Mouse (Mus musculus) myocyte (in vitro differentiated cells): Measurements from ENCODE around the gene Gstm6.

Source experiments
- CEBPB ChIP-seq: IDR thresholded peaks from 2 replicates; pipeline ENCODE4 v1.6.1; 2011; ENCODE audit warnings: mild to moderate bottlenecking, moderate library complexity; ENCODE audit not compliant: poor library complexity, insufficient read depth, severe bottlenecking
- E2F4 ChIP-seq: IDR thresholded peaks from one replicate; pipeline ENCODE4 v1.6.1; 2011; ENCODE audit warnings: mild to moderate bottlenecking, control low read depth, moderate library complexity; ENCODE audit not compliant: insufficient read depth
- MAX ChIP-seq: IDR thresholded peaks from one replicate; pipeline ENCODE4 v1.6.1; 2011; ENCODE audit warnings: low read depth, mild to moderate bottlenecking, control low read depth
- MYOD1 ChIP-seq, 3 experiments: IDR thresholded peaks; one replicate each; pipeline ENCODE4 v1.6.1; 2011; ENCODE audit warnings: control low read depth in 2 of 3, low read depth in 2 of 3, mild to moderate bottlenecking in 2 of 3, moderate library complexity in 1 of 3; ENCODE audit not compliant: insufficient read length in 2 of 3, control insufficient read depth in 1 of 3
- MYOG ChIP-seq, 3 experiments: IDR thresholded peaks; one replicate each; pipeline ENCODE4 v1.6.1; 2011; ENCODE audit warnings: control low read depth in 2 of 3, low read depth in 2 of 3, mild to moderate bottlenecking in 2 of 3; ENCODE audit not compliant: insufficient read length in 2 of 3, control insufficient read depth in 1 of 3, insufficient read depth in 1 of 3
- POLR2A ChIP-seq: IDR thresholded peaks from one replicate; pipeline ENCODE4 v1.6.1; 2011; ENCODE audit warnings: low read depth, mild to moderate bottlenecking, control low read depth, moderate library complexity; ENCODE audit not compliant: insufficient read length
- POLR2AphosphoS2 ChIP-seq: IDR thresholded peaks from one replicate; pipeline ENCODE4 v1.6.1; 2011; ENCODE audit warnings: low read depth, control low read depth; ENCODE audit not compliant: insufficient read length
- REST ChIP-seq: IDR thresholded peaks from one replicate; pipeline ENCODE4 v1.6.1; 2011; ENCODE audit warnings: mild to moderate bottlenecking, control low read depth, moderate library complexity; ENCODE audit not compliant: insufficient read depth, insufficient read length
- SRF ChIP-seq: IDR thresholded peaks from one replicate; pipeline ENCODE4 v1.6.1; 2011; ENCODE audit warnings: low read depth; ENCODE audit not compliant: control insufficient read depth, insufficient read length
- TCF12 ChIP-seq: IDR thresholded peaks from one replicate; pipeline ENCODE4 v1.6.1; 2011; ENCODE audit warnings: mild to moderate bottlenecking, control low read depth; ENCODE audit not compliant: poor library complexity, insufficient read depth, severe bottlenecking
- TCF3 ChIP-seq: IDR thresholded peaks from one replicate; pipeline ENCODE4 v1.6.1; 2011; ENCODE audit warnings: low read depth, control low read depth; ENCODE audit not compliant: insufficient read length
- USF1 ChIP-seq: IDR thresholded peaks from one replicate; pipeline ENCODE4 v1.6.1; 2011; ENCODE audit warnings: low read depth, mild to moderate bottlenecking, control low read depth, moderate library complexity

GRCm38 (mm10) chr3:107927841-107928240, 15.7 kb downstream of the Gstm6 start:
- TF ChIP-seq POLR2A (no peak), MAX (no peak), TCF12 (no peak), REST (no peak), POLR2AphosphoS2 (no peak), E2F4 (no peak), USF1 (no peak), CEBPB (no peak), TCF3 (no peak), SRF (no peak), MYOD1 (IDR thresholded peaks at IDR 0.05; ENCODE audit: control insufficient read depth in 1 of 3, insufficient read length in 2 of 3, low read depth in 2 of 3) (no peak), MYOG (IDR thresholded peaks at IDR 0.05; ENCODE audit: control insufficient read depth in 1 of 3, insufficient read depth in 1 of 3, insufficient read length in 2 of 3, low read depth in 2 of 3) (no peak)
